Mouse (Mus musculus) forebrain, embryonic 13.5 days (tissue): ENCODE measurements around the gene Psmd5. TPM values are rescaled to one million over a fixed set of nuclear protein-coding genes. Genes with fewer than 3 reads are reported as not detected.

ENCODE experiments used
- ATAC-seq: fragments of 200-750 bp; cut with Nextera tagmentation; 2 replicates; pipeline ENCODE4 v1.8.0; 2017
- H3K27ac ChIP-seq: fragments of 300-500 bp; sonication (generic); 2 replicates; pipeline ENCODE4 v1.5.1; 2015; ENCODE audit warnings: inconsistent platforms, mild to moderate bottlenecking, moderate library complexity
- H3K27me3 ChIP-seq: fragments of 300-500 bp; sonication (generic); 2 replicates; pipeline ENCODE4 v1.6.1; 2015; ENCODE audit warnings: mild to moderate bottlenecking, inconsistent platforms
- H3K36me3 ChIP-seq: fragments of 300-500 bp; sonication (generic); 2 replicates; pipeline ENCODE4 v1.6.1; 2015; ENCODE audit warnings: mild to moderate bottlenecking, inconsistent platforms; ENCODE audit not compliant: poor library complexity, severe bottlenecking
- H3K4me1 ChIP-seq: fragments of 300-500 bp; sonication (generic); 2 replicates; pipeline ENCODE4 v1.6.1; 2015; ENCODE audit warnings: inconsistent platforms
- H3K4me2 ChIP-seq: fragments of 300-500 bp; sonication (generic); 2 replicates; pipeline ENCODE4 v1.6.1; 2015; ENCODE audit warnings: inconsistent platforms, mild to moderate bottlenecking, moderate library complexity
- H3K4me3 ChIP-seq: fragments of 300-500 bp; sonication (generic); 2 replicates; pipeline ENCODE4 v1.5.1; 2015; ENCODE audit warnings: mild to moderate bottlenecking, inconsistent platforms
- H3K9ac ChIP-seq: fragments of 300-500 bp; sonication (generic); 2 replicates; pipeline ENCODE4 v1.6.1; 2015; ENCODE audit warnings: mild to moderate bottlenecking, inconsistent platforms
- H3K9me3 ChIP-seq: fragments of 300-500 bp; sonication (generic); replicated peaks from 2 replicates; pipeline ENCODE4 v1.6.1; 2016; ENCODE audit warnings: inconsistent platforms
- WGBS: fragments of 180-500 bp; shearing (Covaris S2); methylation state at CpG from one replicate; pipeline ENCODE4 v1.1.7; 2015; 5-methylcytosine and 5-hydroxymethylcytosine counted together
- polyA plus RNA-seq: library from polyadenylated mRNA; unstranded; fragments of >200 nt; fragmentation: Nextera tagmentation; extraction: Ambion mirVana; gene quantifications from 2 replicates; pipeline ENCODE4 v1.2.1, GENCODE M21; 2015

Psmd5 gene
- 101 and 109 TPM in 2 replicates for polyA plus RNA-seq

GRCm38 (mm10) chr2:34874816-34875345 is at the start of gene Psmd5:
Gene Psmd5, minus strand, starts transcription at chr2:34874968.
- peaks cover 13% of the 10 kb centered on the region for H3K4me1 ChIP-seq
- no peaks in the 10 kb centered on the region for H3K9me3 ChIP-seq
- peak within 1 kb of the TSS; percentile 10 for H3K4me3 ChIP-seq
- H3K4me2 ChIP-seq: peak within 1 kb of the TSS; percentile 33
- no peak for ATAC-seq
- no peak within 1 kb of the TSS for H3K27ac ChIP-seq
- no peaks in the 10 kb centered on the region for H3K36me3 ChIP-seq
- H3K27me3 ChIP-seq: peaks cover 48% of the 10 kb centered on the region
- 12% methylated on average over 8 of the region's 8 CpGs for WGBS
- peak within 1 kb of the TSS; percentile 50 for H3K9ac ChIP-seq

GRCm38 (mm10) chr2:34922729-34923128 is 48.0 kb upstream of the Psmd5 start:
- WGBS: 16% methylated on average over 2 of the region's 2 CpGs
- Histone ChIP-seq H3K9me3 (no peaks in the 10 kb centered on the region), H3K36me3 (no peaks in the 10 kb centered on the region), H3K4me1 (no peaks in the 10 kb centered on the region), H3K4me2 (no peak overlapping the region), H3K27ac (no peak overlapping the region), H3K9ac (no peak overlapping the region), H3K4me3 (no peak overlapping the region), H3K27me3 (no peaks in the 10 kb centered on the region)
- ATAC-seq: no peak

- no peaks in the 10 kb centered on the region for H3K4me1 ChIP-seq
- H3K36me3 ChIP-seq: no peaks in the 10 kb centered on the region
- WGBS: 55% methylated on average over 2 of the region's 2 CpGs
- H3K9me3 ChIP-seq: no peaks in the 10 kb centered on the region
- no peak overlapping the region for H3K4me3 ChIP-seq
- peaks cover 3% of the 10 kb centered on the region for H3K27me3 ChIP-seq
- no peak overlapping the region for H3K27ac ChIP-seq
- no peak overlapping the region for H3K4me2 ChIP-seq
- no peak for ATAC-seq
- H3K9ac ChIP-seq: no peak overlapping the region
These were observed 45.4 kb upstream of the Psmd5 start for GRCm38 (mm10) chr2:34920144-34920543.

- peak overlapping the region; percentile 82; the same call in 1 of the 2 replicates for H3K4me2 ChIP-seq
- H3K4me3 ChIP-seq: no peak overlapping the region
- peaks cover 25% of the 10 kb centered on the region for H3K4me1 ChIP-seq
- no peaks in the 10 kb centered on the region for H3K9me3 ChIP-seq
- no peak overlapping the region for H3K27ac ChIP-seq
- WGBS: 42% methylated on average over 2 of the region's 2 CpGs
- no peak overlapping the region for H3K9ac ChIP-seq
- no peaks in the 10 kb centered on the region for H3K36me3 ChIP-seq
- ATAC-seq: no peak
- H3K27me3 ChIP-seq: peaks cover 38% of the 10 kb centered on the region
These were observed 40.3 kb upstream of the Psmd5 start for GRCm38 (mm10) chr2:34915103-34915502.

- Histone ChIP-seq H3K9ac (no peak overlapping the region), H3K4me1 (peaks cover 25% of the 10 kb centered on the region), H3K4me2 (peak overlapping the region; percentile 82), H3K9me3 (no peaks in the 10 kb centered on the region), H3K27ac (no peak overlapping the region), H3K27me3 (peaks cover 38% of the 10 kb centered on the region), H3K4me3 (no peak overlapping the region), H3K36me3 (no peaks in the 10 kb centered on the region; the same call in 1 of the 2 replicates)
- no peak for ATAC-seq
- 19% methylated on average over 2 of the region's 2 CpGs for WGBS
These were observed 40.0 kb upstream of the Psmd5 start for GRCm38 (mm10) chr2:34914823-34915082.

GRCm38 (mm10) chr2:34914069-34914822 is 39.5 kb upstream of the Psmd5 start:
- peak; percentile 69 for ATAC-seq
- Histone ChIP-seq H3K27me3 (peaks cover 38% of the 10 kb centered on the region), H3K4me2 (peak overlapping the region; percentile 82), H3K27ac (no peak overlapping the region), H3K9me3 (no peaks in the 10 kb centered on the region), H3K4me1 (peaks cover 25% of the 10 kb centered on the region), H3K9ac (peak overlapping the region; percentile 63), H3K36me3 (no peaks in the 10 kb centered on the region; the same call in 1 of the 2 replicates), H3K4me3 (peak overlapping the region; percentile 59)
- WGBS: 4% methylated on average over 29 of the region's 50 CpGs

GRCm38 (mm10) chr2:34913218-34914068 is 38.7 kb upstream of the Psmd5 start, which contains the start of gene Phf19:
Gene Phf19, minus strand, starts transcription at chr2:34914026.
- peak within 1 kb of the TSS; percentile 63 for H3K9ac ChIP-seq
- H3K4me3 ChIP-seq: peak within 1 kb of the TSS; percentile 59
- H3K4me1 ChIP-seq: peaks cover 25% of the 10 kb centered on the region
- ATAC-seq: peak; percentile 68
- peaks cover 38% of the 10 kb centered on the region for H3K27me3 ChIP-seq
- 1% methylated on average over 54 of the region's 64 CpGs for WGBS
- H3K36me3 ChIP-seq: no peaks in the 10 kb centered on the region; the same call in 1 of the 2 replicates
- peak within 1 kb of the TSS; percentile 82 for H3K4me2 ChIP-seq
- no peak within 1 kb of the TSS for H3K27ac ChIP-seq
- H3K9me3 ChIP-seq: no peaks in the 10 kb centered on the region

GRCm38 (mm10) chr2:34912613-34913012 is 37.8 kb upstream of the Psmd5 start:
- Histone ChIP-seq H3K9ac (peak overlapping the region; percentile 63; the same call in 1 of the 2 replicates), H3K4me1 (peaks cover 25% of the 10 kb centered on the region), H3K9me3 (no peaks in the 10 kb centered on the region), H3K27me3 (peaks cover 38% of the 10 kb centered on the region), H3K4me2 (peak overlapping the region; percentile 82), H3K27ac (no peak overlapping the region), H3K4me3 (peak overlapping the region; percentile 59), H3K36me3 (no peaks in the 10 kb centered on the region; the same call in 1 of the 2 replicates)
- 36% methylated on average over 7 of the region's 7 CpGs for WGBS
- no peak for ATAC-seq

- Histone ChIP-seq H3K27me3 (peaks cover 38% of the 10 kb centered on the region), H3K4me1 (peaks cover 25% of the 10 kb centered on the region), H3K4me2 (no peak overlapping the region), H3K36me3 (no peaks in the 10 kb centered on the region; the same call in 1 of the 2 replicates), H3K9me3 (no peaks in the 10 kb centered on the region), H3K27ac (no peak overlapping the region), H3K4me3 (no peak overlapping the region), H3K9ac (no peak overlapping the region)
- ATAC-seq: no peak
- 85% methylated on average over 5 of the region's 5 CpGs for whole genome bisulfite sequencing
These were observed 37.1 kb upstream of the Psmd5 start for GRCm38 (mm10) chr2:34911871-34912270.

- H3K4me2 ChIP-seq: no peak overlapping the region
- H3K4me3 ChIP-seq: no peak overlapping the region
- H3K4me1 ChIP-seq: peaks cover 25% of the 10 kb centered on the region
- ATAC-seq: no peak
- no peaks in the 10 kb centered on the region for H3K9me3 ChIP-seq
- no peak overlapping the region for H3K27ac ChIP-seq
- H3K9ac ChIP-seq: no peak overlapping the region
- peaks cover 31% of the 10 kb centered on the region for H3K27me3 ChIP-seq
- 94% methylated on average over 4 of the region's 4 CpGs for WGBS
- no peaks in the 10 kb centered on the region; the same call in 1 of the 2 replicates for H3K36me3 ChIP-seq
These were observed 35.0 kb upstream of the Psmd5 start for GRCm38 (mm10) chr2:34909719-34910118.

GRCm38 (mm10) chr2:34906861-34907604 is 32.3 kb upstream of the Psmd5 start:
- Histone ChIP-seq H3K4me3 (no peak overlapping the region), H3K4me2 (no peak overlapping the region), H3K9ac (no peak overlapping the region), H3K4me1 (peaks cover 12% of the 10 kb centered on the region), H3K9me3 (no peaks in the 10 kb centered on the region), H3K27me3 (0 out of 2 replicates have a peak, but pooled peaks cover 10% of the 10 kb centered on the region), H3K27ac (no peak overlapping the region), H3K36me3 (peaks cover 6% of the 10 kb centered on the region; the same call in 1 of the 2 replicates)
- 58% methylated on average over 12 of the region's 12 CpGs for WGBS
- no peak for ATAC-seq
